Mouse (Mus musculus) neural tube, embryonic 14.5 days (tissue): Measurements from ENCODE around the gene Vav2. TPM values are rescaled to one million over a fixed set of nuclear protein-coding genes. Genes with fewer than 3 reads are reported as not detected.

ENCODE experiments used
- ATAC-seq: fragments of 200-750 bp; cut with Nextera tagmentation; 2 replicates; pipeline ENCODE4 v1.8.0; 2017; ENCODE audit warnings: low read depth, mild to moderate bottlenecking, moderate TSS enrichment, moderate library complexity
- H3K27ac ChIP-seq: fragments of 300-500 bp; sonication (generic); 2 replicates; pipeline ENCODE4 v1.5.1; 2014; ENCODE audit warnings: low read depth, mild to moderate bottlenecking, control low read depth, low read length, moderate library complexity, mixed read lengths
- H3K27me3 ChIP-seq: fragments of 300-500 bp; sonication (generic); 2 replicates; pipeline ENCODE4 v1.6.1; 2014; ENCODE audit warnings: low read length; ENCODE audit not compliant: control insufficient read depth, insufficient read depth
- H3K36me3 ChIP-seq: fragments of 300-500 bp; sonication (generic); 2 replicates; pipeline ENCODE4 v1.6.1; 2014; ENCODE audit warnings: low read length, mixed read lengths; ENCODE audit not compliant: control insufficient read depth, insufficient read depth
- H3K4me1 ChIP-seq: fragments of 300-500 bp; sonication (generic); 2 replicates; pipeline ENCODE4 v1.6.1; 2014; ENCODE audit warnings: low read length; ENCODE audit not compliant: control insufficient read depth, insufficient read depth
- H3K4me2 ChIP-seq: fragments of 300-500 bp; sonication (generic); 2 replicates; pipeline ENCODE4 v1.6.1; 2014; ENCODE audit warnings: mild to moderate bottlenecking, low read depth, low read length, control low read depth
- H3K4me3 ChIP-seq: fragments of 300-500 bp; sonication (generic); 2 replicates; pipeline ENCODE4 v1.5.1; 2014; ENCODE audit warnings: low read depth, low read length, control low read depth, mixed read lengths
- H3K9ac ChIP-seq: fragments of 300-500 bp; sonication (generic); replicated peaks from 2 replicates; pipeline ENCODE4 v1.6.1; 2014; ENCODE audit warnings: low read depth, mild to moderate bottlenecking, control low read depth, low read length, mixed read lengths
- H3K9me3 ChIP-seq: fragments of 300-500 bp; sonication (generic); 2 replicates; pipeline ENCODE4 v1.6.1; 2016; ENCODE audit warnings: low read length; ENCODE audit not compliant: control insufficient read depth
- WGBS: fragments of 180-500 bp; shearing (Covaris S2); extraction: QIAGEN DNeasy Blood & Tissue Kit; methylation state at CpG from one replicate; pipeline ENCODE4 v1.1.7; 2014; 5-methylcytosine and 5-hydroxymethylcytosine counted together
- polyA plus RNA-seq: library from polyadenylated mRNA; unstranded; fragments of >200 nt; fragmentation: Nextera tagmentation; extraction: Ambion mirVana; gene quantifications from 2 replicates; pipeline ENCODE4 v1.2.1, GENCODE M21; 2014

Vav2 gene
- polyA plus RNA-seq, 1 experiment from 2014 or later, result 14.5 TPM

DNA sequence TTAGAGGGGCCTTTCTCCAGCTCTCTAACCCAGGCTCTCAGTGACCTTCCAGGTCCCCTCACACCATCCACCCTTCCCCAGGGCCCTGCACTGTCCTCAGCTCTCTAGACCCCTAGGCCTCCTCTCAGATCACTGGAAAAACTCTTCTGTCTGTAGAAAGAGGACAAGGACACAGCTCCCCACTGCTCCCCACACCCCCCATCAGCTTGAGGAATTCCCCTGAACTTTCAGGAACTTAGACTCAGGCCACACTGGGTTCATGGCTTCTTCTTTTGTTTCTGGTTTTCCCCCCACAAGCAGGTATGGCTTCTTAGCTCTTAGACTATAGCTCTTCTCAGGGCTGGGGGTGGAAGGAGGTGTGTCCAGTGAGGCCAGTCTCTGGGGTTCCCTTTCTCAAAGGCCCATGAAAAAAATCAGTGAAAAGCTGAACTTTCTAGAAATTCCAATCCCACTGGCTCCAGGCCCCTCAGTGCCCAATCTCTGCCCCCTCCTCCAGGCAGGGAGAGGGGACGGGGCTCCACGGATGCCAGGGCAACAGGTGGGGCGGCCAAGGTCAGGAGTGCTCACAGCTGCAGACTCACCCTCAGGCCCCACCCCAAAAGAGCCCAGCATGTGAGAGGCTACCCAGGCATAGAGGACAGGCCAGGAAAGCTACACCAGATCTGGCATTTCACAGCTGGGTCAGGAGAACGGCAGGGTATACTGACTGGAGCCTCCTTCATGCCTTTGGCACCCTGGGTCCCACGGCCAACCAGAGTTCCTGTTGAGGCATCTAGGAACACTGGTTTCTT lies 21.5 kb downstream of the Vav2 start:
- Histone ChIP-seq H3K9ac (no peak overlapping the region), H3K9me3 (no peaks in the 10 kb centered on the region), H3K4me2 (no peak overlapping the region), H3K36me3 (no peaks in the 10 kb centered on the region), H3K4me3 (no peak overlapping the region), H3K27me3 (no peaks in the 10 kb centered on the region), H3K27ac (no peak overlapping the region), H3K4me1 (peaks cover 28% of the 10 kb centered on the region)
- WGBS, result 73% methylated on average over 5 of the region's 5 CpGs
- ATAC-seq, result no peak

DNA sequence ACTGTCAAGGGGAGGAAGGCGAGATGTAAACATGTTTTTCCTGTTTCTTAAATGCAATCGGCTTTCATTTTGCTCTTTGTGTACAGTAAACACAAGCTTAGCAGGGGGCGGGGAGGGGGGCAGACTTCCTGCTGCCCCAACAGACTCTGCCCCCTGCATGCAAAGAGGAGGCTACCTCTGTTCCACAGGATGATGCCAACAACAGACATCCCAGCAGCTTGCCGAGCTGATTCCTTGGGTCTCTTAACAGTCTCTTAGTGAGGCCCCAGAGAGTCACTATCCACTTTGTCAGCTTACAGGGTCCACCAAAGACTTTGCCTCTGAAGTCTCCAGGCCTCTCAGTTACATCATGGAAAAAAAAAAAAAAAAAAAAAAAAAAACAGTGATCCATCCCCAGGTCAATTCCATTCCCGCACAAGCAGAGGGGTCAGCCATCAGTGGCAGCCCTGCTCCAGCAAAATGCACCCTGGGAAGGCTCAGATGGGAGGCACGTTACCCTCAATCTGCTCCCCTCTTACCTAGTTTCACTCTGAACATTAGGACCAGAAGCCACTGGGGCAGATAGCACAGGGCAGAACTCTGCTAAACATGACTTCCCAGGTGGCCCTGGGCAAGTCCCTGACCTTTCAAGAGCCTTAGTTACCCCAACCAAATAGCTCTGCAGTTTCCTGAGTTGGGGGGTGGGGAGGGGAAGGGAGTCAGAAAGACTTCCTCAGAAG lies 22.3 kb downstream of the Vav2 start:
- WGBS, result 52% methylated on average over 6 of the region's 6 CpGs
- no peak overlapping the region for H3K4me2 ChIP-seq
- no peaks in the 10 kb centered on the region for H3K36me3 ChIP-seq
- H3K27ac ChIP-seq, result no peak overlapping the region
- H3K4me3 ChIP-seq, result no peak overlapping the region
- H3K9me3 ChIP-seq, result no peaks in the 10 kb centered on the region
- peaks cover 28% of the 10 kb centered on the region for H3K4me1 ChIP-seq
- no peaks in the 10 kb centered on the region for H3K27me3 ChIP-seq
- no peak for ATAC-seq
- H3K9ac ChIP-seq, result no peak overlapping the region

DNA sequence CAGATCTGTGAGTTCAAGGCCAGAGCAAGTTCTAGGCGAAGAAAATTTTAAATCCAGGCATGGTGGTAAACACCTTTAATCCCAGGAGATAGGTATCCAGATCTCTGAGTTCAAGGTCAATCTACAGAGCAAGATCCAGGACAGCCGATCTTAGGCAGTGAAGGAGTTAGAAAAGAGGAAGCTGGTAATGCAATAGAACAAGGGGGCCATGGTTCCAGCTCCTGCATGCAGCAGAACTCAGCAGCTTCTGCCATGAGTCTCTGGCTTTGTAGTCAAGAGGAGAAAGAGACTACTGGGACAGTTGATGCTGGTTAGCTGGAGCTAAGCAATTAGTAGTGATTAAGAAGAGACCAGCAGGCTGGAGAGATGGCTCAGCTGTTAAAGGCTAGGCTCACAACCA lies 25.3 kb downstream of the Vav2 start:
- H3K9me3 ChIP-seq, result no peaks in the 10 kb centered on the region
- ATAC-seq, result no peak
- H3K9ac ChIP-seq, result no peak overlapping the region
- H3K27ac ChIP-seq, result no peak overlapping the region
- 90% methylated on average over 2 of the region's 2 CpGs for WGBS
- H3K36me3 ChIP-seq, result no peaks in the 10 kb centered on the region
- peaks cover 30% of the 10 kb centered on the region for H3K4me1 ChIP-seq
- H3K4me2 ChIP-seq, result no peak overlapping the region
- no peaks in the 10 kb centered on the region for H3K27me3 ChIP-seq
- H3K4me3 ChIP-seq, result no peak overlapping the region

DNA sequence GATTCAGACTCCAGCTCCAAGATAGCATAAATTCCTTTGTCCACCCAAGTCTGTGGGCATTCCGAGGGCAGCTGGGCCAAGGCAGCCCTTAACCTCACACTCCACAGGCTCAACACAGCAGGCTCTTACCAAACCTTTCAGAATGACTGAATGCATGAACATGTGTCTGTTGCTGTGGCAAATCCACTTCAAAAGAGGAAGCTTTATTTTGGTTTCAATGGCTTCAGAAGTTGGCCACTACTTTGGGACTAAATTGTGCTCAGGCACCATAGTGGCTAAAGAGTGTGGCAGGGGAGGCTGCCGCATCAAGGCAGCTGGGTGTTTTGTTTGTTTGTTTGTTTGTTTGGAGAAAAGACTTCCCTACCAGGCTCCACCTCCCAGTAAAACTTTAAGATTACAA lies 26.8 kb downstream of the Vav2 start:
- ATAC-seq, result no peak
- Histone ChIP-seq H3K9me3 (no peaks in the 10 kb centered on the region), H3K36me3 (no peaks in the 10 kb centered on the region), H3K27ac (no peak overlapping the region), H3K9ac (no peak overlapping the region), H3K4me1 (peaks cover 35% of the 10 kb centered on the region), H3K4me2 (no peak overlapping the region), H3K4me3 (no peak overlapping the region), H3K27me3 (no peaks in the 10 kb centered on the region)
- 92% methylated on average over 2 of the region's 2 CpGs for WGBS

GRCm38 (mm10) chr2:27396656-27397440 lies 30.0 kb downstream of the Vav2 start:
- Histone ChIP-seq H3K4me3 (no peak overlapping the region), H3K9ac (no peak overlapping the region), H3K36me3 (no peaks in the 10 kb centered on the region), H3K4me2 (no peak overlapping the region), H3K9me3 (no peaks in the 10 kb centered on the region), H3K4me1 (peaks cover 43% of the 10 kb centered on the region), H3K27ac (peak overlapping the region; percentile 64), H3K27me3 (no peaks in the 10 kb centered on the region)
- peak; percentile 39; the same call in 1 of the 2 replicates for ATAC-seq
- 49% methylated on average over 17 of the region's 17 CpGs for WGBS

- 0 out of 2 replicates have a peak overlapping the region, but pooled peaks have one; percentile 25 for H3K9ac ChIP-seq
- no peak for ATAC-seq
- no peak overlapping the region for H3K4me3 ChIP-seq
- H3K36me3 ChIP-seq, result no peaks in the 10 kb centered on the region
- 51% methylated on average over 10 of the region's 10 CpGs for WGBS
- H3K9me3 ChIP-seq, result no peaks in the 10 kb centered on the region
- H3K4me1 ChIP-seq, result peaks cover 61% of the 10 kb centered on the region
- H3K4me2 ChIP-seq, result no peak overlapping the region
- 0 out of 2 replicates have a peak overlapping the region, but pooled peaks have one; percentile 34 for H3K27ac ChIP-seq
- no peaks in the 10 kb centered on the region for H3K27me3 ChIP-seq
These were observed 32.5 kb downstream of the Vav2 start for GRCm38 (mm10) chr2:27394158-27394832.

DNA sequence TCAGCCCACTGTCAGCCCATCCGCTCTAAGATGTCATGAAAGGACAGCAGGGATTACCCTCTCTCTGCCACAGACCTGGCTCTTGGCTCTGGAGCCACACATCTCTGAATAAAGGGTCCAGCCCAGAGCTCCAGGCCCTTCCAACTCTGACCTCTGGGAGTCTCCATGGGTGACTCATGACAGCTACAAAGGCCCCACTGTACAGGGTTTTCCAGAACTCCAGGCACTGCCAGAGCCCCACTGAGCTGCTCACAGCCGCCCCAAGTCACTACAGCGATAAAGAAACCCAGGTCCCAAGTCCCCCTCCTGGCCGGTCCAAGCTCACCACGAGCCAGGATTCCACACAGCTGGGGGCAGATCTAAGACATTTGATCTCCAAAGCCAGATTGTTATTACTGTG lies 34.6 kb downstream of the Vav2 start:
- H3K4me1 ChIP-seq, result peaks cover 57% of the 10 kb centered on the region
- no peaks in the 10 kb centered on the region for H3K36me3 ChIP-seq
- no peak overlapping the region for H3K4me2 ChIP-seq
- no peaks in the 10 kb centered on the region for H3K9me3 ChIP-seq
- H3K27me3 ChIP-seq, result no peaks in the 10 kb centered on the region
- ATAC-seq, result no peak
- H3K9ac ChIP-seq, result no peak overlapping the region
- WGBS, result 35% methylated on average over 5 of the region's 5 CpGs
- H3K27ac ChIP-seq, result no peak overlapping the region
- H3K4me3 ChIP-seq, result no peak overlapping the region

DNA sequence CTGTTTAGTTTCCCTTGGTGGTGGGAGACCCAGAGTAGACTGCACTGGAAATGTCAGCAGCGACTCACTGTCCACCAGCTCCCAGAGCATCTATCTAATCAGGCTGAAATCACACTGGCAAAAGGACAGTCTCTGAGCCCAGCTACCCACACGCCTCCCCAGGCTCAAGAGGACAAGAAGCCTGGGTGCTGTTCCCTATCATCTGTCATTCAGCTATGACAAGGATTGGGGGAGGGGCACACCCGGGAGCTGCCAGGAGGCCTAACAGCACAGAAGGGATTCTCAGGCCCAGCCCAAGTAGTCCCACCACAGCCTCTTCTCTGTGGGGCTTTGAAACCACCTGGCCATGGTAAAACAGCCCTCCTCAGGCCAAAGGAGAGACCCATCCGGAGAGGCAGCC lies 36.1 kb downstream of the Vav2 start:
- no peaks in the 10 kb centered on the region for H3K27me3 ChIP-seq
- 58% methylated on average over 4 of the region's 4 CpGs for WGBS
- no peaks in the 10 kb centered on the region for H3K9me3 ChIP-seq
- peaks cover 45% of the 10 kb centered on the region for H3K4me1 ChIP-seq
- no peak overlapping the region for H3K4me3 ChIP-seq
- H3K36me3 ChIP-seq, result no peaks in the 10 kb centered on the region
- no peak overlapping the region for H3K4me2 ChIP-seq
- H3K9ac ChIP-seq, result no peak overlapping the region
- no peak for ATAC-seq
- no peak overlapping the region for H3K27ac ChIP-seq
